Mouse (Mus musculus) cerebellum, adult 2 months (tissue): ENCODE data around the gene Ass1. TPM values are rescaled to one million over a fixed set of nuclear protein-coding genes. Genes with fewer than 3 reads are reported as not detected.

Source experiments
- DNase-seq, 2 experiments: peaks; one replicate each; pipeline ENCODE4 v3.0.0; 2021
- H3K27ac ChIP-seq: fragments of 200-500 bp; 2 replicates; pipeline ENCODE4 v1.5.1; 2012; ENCODE audit warnings: low read length, control low read depth, inconsistent platforms; ENCODE audit not compliant: insufficient read depth
- H3K27me3 ChIP-seq: fragments of 200-500 bp; 2 replicates; pipeline ENCODE4 v1.6.1; 2012; ENCODE audit warnings: inconsistent platforms, mild to moderate bottlenecking, low read length, moderate library complexity; ENCODE audit not compliant: control insufficient read depth, insufficient read depth
- H3K4me1 ChIP-seq: fragments of 200-500 bp; 2 replicates; pipeline ENCODE4 v1.6.1; 2011; ENCODE audit warnings: low read length; ENCODE audit not compliant: control insufficient read depth, insufficient read depth
- H3K4me3 ChIP-seq: fragments of 200-500 bp; replicated peaks from 2 replicates; pipeline ENCODE3; 2011; ENCODE audit warnings: mild to moderate bottlenecking, low read depth, low read length, control low read depth; ENCODE audit not compliant: insufficient read depth
- CTCF ChIP-seq: fragments of 200-500 bp; IDR thresholded peaks from 2 replicates; pipeline ENCODE4 v1.5.1; 2011; ENCODE audit warnings: low read depth, mild to moderate bottlenecking, control low read depth, low read length, moderate library complexity, borderline replicate concordance; ENCODE audit not compliant: insufficient read depth
- POLR2A ChIP-seq: fragments of 200-500 bp; IDR thresholded peaks from 2 replicates; pipeline ENCODE4 v1.6.1; 2011; ENCODE audit warnings: low read length, control low read depth, borderline replicate concordance; ENCODE audit not compliant: insufficient read depth
- WGBS: fragments of 180-500 bp; shearing (Covaris S2); methylation state at CpG from one replicate; pipeline ENCODE4 v1.1.7; 2018; 5-methylcytosine and 5-hydroxymethylcytosine counted together
- polyA plus RNA-seq: library from polyadenylated mRNA; depleted of rRNA; stranded (reverse); fragments of >200 nt; gene quantifications from 2 replicates; pipeline ENCODE4 v1.2.3, GENCODE M21; 2012

The Ass1 gene
- polyA plus RNA-seq, 1 experiment, result 29.9 TPM

- no peak overlapping the region for H3K27ac ChIP-seq
- no peaks in the 10 kb centered on the region for H3K4me1 ChIP-seq
- 36% methylated on average over 11 of the region's 11 CpGs for WGBS
- H3K27me3 ChIP-seq, result no peaks in the 10 kb centered on the region
- DNase-seq, result peak in 1 of 2 experiments; percentile 26
- no peak for TF ChIP-seq CTCF
- no peak for TF ChIP-seq POLR2A
- no peak overlapping the region for H3K4me3 ChIP-seq
These were observed 27.4 kb upstream of the Ass1 start for GRCm38 (mm10) chr2:31442480-31443160.

GRCm38 (mm10) chr2:31446036-31446435 lies 24.0 kb upstream of the Ass1 start:
- WGBS, result 89% methylated on average over 4 of the region's 4 CpGs
- no peaks in the 10 kb centered on the region for H3K27me3 ChIP-seq
- peaks cover 4% of the 10 kb centered on the region for H3K4me1 ChIP-seq
- H3K27ac ChIP-seq, result no peak overlapping the region
- no peak overlapping the region for H3K4me3 ChIP-seq
- TF ChIP-seq POLR2A (no peak), CTCF (no peak)
- no peak for DNase-seq

GRCm38 (mm10) chr2:31446456-31446855 lies 23.6 kb upstream of the Ass1 start:
- no peak overlapping the region for H3K4me3 ChIP-seq
- no peak overlapping the region for H3K27ac ChIP-seq
- 70% methylated on average over 4 of the region's 4 CpGs for WGBS
- H3K27me3 ChIP-seq, result no peaks in the 10 kb centered on the region
- H3K4me1 ChIP-seq, result peaks cover 4% of the 10 kb centered on the region
- TF ChIP-seq CTCF (no peak), POLR2A (no peak)
- DNase-seq, result no peak

GRCm38 (mm10) chr2:31447536-31447935 lies 22.5 kb upstream of the Ass1 start:
- Histone ChIP-seq H3K27ac (no peak overlapping the region), H3K4me3 (no peak overlapping the region), H3K27me3 (no peaks in the 10 kb centered on the region), H3K4me1 (peaks cover 4% of the 10 kb centered on the region)
- no peak for DNase-seq
- TF ChIP-seq CTCF (no peak), POLR2A (no peak)
- 93% methylated on average over 2 of the region's 2 CpGs for WGBS

GRCm38 (mm10) chr2:31448756-31449440 lies 21.1 kb upstream of the Ass1 start:
- H3K27me3 ChIP-seq, result no peaks in the 10 kb centered on the region
- no peak overlapping the region for H3K27ac ChIP-seq
- WGBS, result 44% methylated on average over 3 of the region's 3 CpGs
- TF ChIP-seq POLR2A (no peak), CTCF (no peak)
- peaks cover 4% of the 10 kb centered on the region for H3K4me1 ChIP-seq
- no peak for DNase-seq
- H3K4me3 ChIP-seq, result no peak overlapping the region

- Histone ChIP-seq H3K27me3 (no peaks in the 10 kb centered on the region), H3K4me3 (no peak overlapping the region), H3K27ac (no peak overlapping the region), H3K4me1 (peaks cover 4% of the 10 kb centered on the region)
- TF ChIP-seq CTCF (no peak), POLR2A (no peak)
- WGBS, result 16% methylated on average over 4 of the region's 4 CpGs
- peak in 1 of 2 experiments; percentile 46 for DNase-seq
These were observed 20.6 kb upstream of the Ass1 start for GRCm38 (mm10) chr2:31449441-31449815.

GRCm38 (mm10) chr2:31449902-31450301 lies 20.1 kb upstream of the Ass1 start:
- peaks cover 4% of the 10 kb centered on the region for H3K4me1 ChIP-seq

GRCm38 (mm10) chr2:31450661-31451060 lies 19.3 kb upstream of the Ass1 start:
- 36% methylated on average over 3 of the region's 3 CpGs for WGBS
- H3K4me1 ChIP-seq, result peaks cover 4% of the 10 kb centered on the region
- no peak overlapping the region for H3K4me3 ChIP-seq
- no peak for DNase-seq
- TF ChIP-seq POLR2A (no peak), CTCF (no peak)
- no peak overlapping the region for H3K27ac ChIP-seq
- no peaks in the 10 kb centered on the region for H3K27me3 ChIP-seq

More at GRCm38 (mm10) chr2:31449902-31450301, 20.1 kb upstream of the Ass1 start:
- no peak for TF ChIP-seq POLR2A
- no peak overlapping the region for H3K27ac ChIP-seq
- no peak overlapping the region for H3K4me3 ChIP-seq
- H3K27me3 ChIP-seq, result no peaks in the 10 kb centered on the region
- no peak for DNase-seq
- WGBS, result 81% methylated on average over 4 of the region's 4 CpGs
